Mouse (Mus musculus) brain, embryonic 14.5 days (tissue): ENCODE data around the gene Rims3.

Experiments
- CTCF ChIP-seq: fragments of 200-500 bp; IDR thresholded peaks from 2 replicates; pipeline ENCODE4 v1.5.1; 2012; ENCODE audit warnings: inconsistent platforms, mild to moderate bottlenecking, moderate library complexity, borderline replicate concordance; ENCODE audit not compliant: insufficient read depth, insufficient read length; ENCODE audit errors: extremely low read depth
- POLR2A ChIP-seq: fragments of 200-500 bp; IDR thresholded peaks from 2 replicates; pipeline ENCODE4 v1.6.1; 2012; ENCODE audit warnings: mild to moderate bottlenecking, inconsistent platforms, borderline replicate concordance; ENCODE audit not compliant: poor library complexity, insufficient read depth, insufficient read length, severe bottlenecking; ENCODE audit errors: extremely low read depth

DNA sequence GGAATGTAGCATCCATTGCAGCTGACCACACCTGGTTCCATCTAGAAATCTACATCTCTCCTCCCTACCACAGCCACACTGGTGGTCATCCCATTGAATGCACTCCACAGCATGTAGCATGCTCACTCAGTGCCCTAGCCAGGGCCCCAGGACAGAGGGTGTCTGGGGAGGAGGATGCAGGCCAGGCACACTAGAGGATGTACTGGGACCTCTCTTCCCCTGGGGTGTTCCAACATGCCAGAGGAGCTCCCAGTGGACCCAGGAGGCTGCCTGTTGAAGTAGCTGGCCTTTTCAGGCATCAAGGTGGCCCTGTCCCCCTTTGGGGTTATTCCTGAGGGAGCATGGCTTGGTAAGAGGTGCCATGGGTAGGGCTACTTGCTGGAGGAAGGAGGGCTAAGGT, 37.3 kb downstream of the Rims3 start:
- TF ChIP-seq POLR2A, result no peak
- no peak for TF ChIP-seq CTCF
